Mouse (Mus musculus) bone marrow macrophage, adult 2 months (primary cell): ENCODE measurements around the gene Adamts7. TPM values are rescaled to one million over a fixed set of nuclear protein-coding genes. Genes with fewer than 3 reads are reported as not detected.

Experiments
- H3K27ac ChIP-seq: 2 replicates; pipeline ENCODE4 v1.5.1; 2012; ENCODE audit warnings: low read depth, low read length; ENCODE audit not compliant: insufficient read depth
- H3K4me1 ChIP-seq: 2 replicates; pipeline ENCODE4 v1.6.1; 2012; ENCODE audit warnings: low read length; ENCODE audit not compliant: control insufficient read depth, insufficient read depth
- H3K4me3 ChIP-seq: 2 replicates; pipeline ENCODE4 v1.5.1; 2012; ENCODE audit warnings: mild to moderate bottlenecking, low read length, moderate library complexity; ENCODE audit not compliant: insufficient read depth
- CTCF ChIP-seq: IDR thresholded peaks from 2 replicates; pipeline ENCODE4 v1.5.1; 2012; ENCODE audit warnings: low read depth, mild to moderate bottlenecking, low read length, moderate library complexity
- POLR2A ChIP-seq: IDR thresholded peaks from 2 replicates; pipeline ENCODE4 v1.6.1; 2012; ENCODE audit warnings: mild to moderate bottlenecking, low read depth, low read length, borderline replicate concordance
- polyA plus RNA-seq: library from polyadenylated mRNA; stranded (reverse); fragments of >200 nt; gene quantifications from 2 replicates; pipeline ENCODE4 v1.2.4, GENCODE M21; 2012; ENCODE audit not compliant: missing spikeins, insufficient read depth, insufficient read length

Gene Adamts7
- polyA plus RNA-seq, 1 experiment = not detected

GRCm38 (mm10) chr9:90124873-90125245 is 38.0 kb upstream of the Adamts7 start:
- H3K4me1 ChIP-seq = peaks cover 5% of the 10 kb centered on the region
- no peak overlapping the region for H3K4me3 ChIP-seq
- H3K27ac ChIP-seq = no peak overlapping the region
- TF ChIP-seq POLR2A = no peak
- no peak for TF ChIP-seq CTCF

GRCm38 (mm10) chr9:90125416-90126099 is 37.3 kb upstream of the Adamts7 start:
- H3K27ac ChIP-seq = no peak overlapping the region
- H3K4me3 ChIP-seq = peak overlapping the region; percentile 45
- peaks cover 5% of the 10 kb centered on the region for H3K4me1 ChIP-seq
- no peak for TF ChIP-seq CTCF
- TF ChIP-seq POLR2A = no peak

- Histone ChIP-seq H3K27ac (no peak overlapping the region), H3K4me1 (peaks cover 5% of the 10 kb centered on the region), H3K4me3 (peak overlapping the region; percentile 45)
- TF ChIP-seq POLR2A (no peak), CTCF (peak; percentile 41; the same call in 1 of the 2 replicates)
Measured at GRCm38 (mm10) chr9:90126260-90127010, 36.4 kb upstream of the Adamts7 start.

GRCm38 (mm10) chr9:90127146-90127545 is 35.7 kb upstream of the Adamts7 start:
- TF ChIP-seq CTCF = no peak
- TF ChIP-seq POLR2A = no peak
- Histone ChIP-seq H3K4me3 (peak overlapping the region; percentile 31; the same call in 1 of the 2 replicates), H3K27ac (no peak overlapping the region), H3K4me1 (peaks cover 5% of the 10 kb centered on the region)

GRCm38 (mm10) chr9:90128636-90129201 is 34.1 kb upstream of the Adamts7 start:
- H3K4me1 ChIP-seq = peaks cover 5% of the 10 kb centered on the region
- TF ChIP-seq POLR2A (no peak), CTCF (no peak)
- H3K27ac ChIP-seq = no peak overlapping the region
- no peak overlapping the region for H3K4me3 ChIP-seq

GRCm38 (mm10) chr9:90133562-90134355 is 29.1 kb upstream of the Adamts7 start:
- Histone ChIP-seq H3K27ac (no peak overlapping the region), H3K4me3 (no peak overlapping the region), H3K4me1 (no peaks in the 10 kb centered on the region)
- TF ChIP-seq CTCF = no peak
- no peak for TF ChIP-seq POLR2A

- Histone ChIP-seq H3K4me3 (no peak overlapping the region), H3K27ac (no peak overlapping the region), H3K4me1 (no peaks in the 10 kb centered on the region)
- TF ChIP-seq POLR2A = no peak
- TF ChIP-seq CTCF = no peak
Measured at GRCm38 (mm10) chr9:90135466-90135865, 27.4 kb upstream of the Adamts7 start.

- Histone ChIP-seq H3K27ac (no peak overlapping the region), H3K4me3 (no peak overlapping the region), H3K4me1 (no peaks in the 10 kb centered on the region)
- TF ChIP-seq CTCF (no peak), POLR2A (no peak)
Measured at GRCm38 (mm10) chr9:90135963-90136677, 26.7 kb upstream of the Adamts7 start.

GRCm38 (mm10) chr9:90136678-90136965 is 26.2 kb upstream of the Adamts7 start:
- no peak overlapping the region for H3K27ac ChIP-seq
- TF ChIP-seq POLR2A (no peak), CTCF (no peak)
- H3K4me3 ChIP-seq = no peak overlapping the region
- no peaks in the 10 kb centered on the region for H3K4me1 ChIP-seq
